Mouse (Mus musculus) central nervous system, embryonic 11.5 days (tissue): ENCODE results near the gene Syt13. TPM values are rescaled to one million over a fixed set of nuclear protein-coding genes. Genes with fewer than 3 reads are reported as not detected.

Source experiments
- polyA plus RNA-seq: library from polyadenylated mRNA; depleted of rRNA; stranded (reverse); fragments of >200 nt; gene quantifications from 2 replicates; pipeline ENCODE4 v1.2.3, GENCODE M21; 2012; rRNA removed

Gene Syt13
- 11.8 and 12.6 TPM in 2 replicates for polyA plus RNA-seq

DNA sequence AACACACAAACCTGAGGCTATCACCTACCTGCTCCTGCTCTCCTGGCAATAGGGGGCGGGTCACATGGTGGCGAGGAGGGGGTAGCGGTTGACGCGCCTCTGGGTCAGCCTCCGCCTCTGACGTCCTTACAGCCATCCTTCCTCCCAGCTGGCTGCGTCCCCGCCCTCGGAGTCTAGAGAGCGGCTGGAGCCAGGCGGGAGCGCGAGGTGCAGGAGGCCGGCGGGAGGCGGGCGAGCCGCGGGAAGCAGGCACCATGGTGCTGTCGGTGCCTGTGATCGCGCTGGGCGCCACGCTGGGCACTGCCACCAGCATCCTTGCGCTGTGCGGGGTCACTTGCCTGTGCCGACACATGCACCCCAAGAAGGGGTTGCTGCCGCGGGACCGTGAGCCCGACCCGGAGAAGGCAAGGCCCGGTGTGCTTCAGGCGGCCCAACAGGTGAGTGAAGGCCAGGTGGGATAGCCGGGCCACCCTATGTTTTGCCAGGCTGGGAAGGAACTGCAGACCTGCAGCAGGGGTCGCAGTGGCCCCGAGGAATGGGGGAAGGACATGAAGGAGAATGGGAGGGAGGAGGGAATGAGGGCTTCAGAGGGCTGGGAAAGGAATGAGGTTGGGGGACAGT lies at the start of gene Syt13:
Gene Syt13, plus strand, starts transcription at position 166 of the 621 bp plus-strand sequence.

Other genes starting within 250 kb of the Syt13 start
- gene Prdm11, start 131.1 kb downstream of the Syt13 start, polyA plus RNA-seq = 6.4 and 9.1 TPM in 2 replicates